Mouse (Mus musculus) liver, embryonic 13.5 days (tissue): ENCODE data around the gene Sptssa. TPM values are rescaled to one million over a fixed set of nuclear protein-coding genes. Genes with fewer than 3 reads are reported as not detected.
"Not testable (repeated sequence)": the region's sequence is repeated elsewhere in the genome, so short reads cannot be mapped to it uniquely, and the experiment has no call there.

Experiments
- ATAC-seq: fragments of 200-750 bp; cut with Nextera tagmentation; 2 replicates; pipeline ENCODE4 v1.8.0; 2017; ENCODE audit warnings: low read depth, mild to moderate bottlenecking, moderate number of reproducible peaks, moderate library complexity
- DNase-seq: peaks from one replicate; pipeline ENCODE4 v3.0.0; 2022
- H3K27ac ChIP-seq: fragments of 300-500 bp; sonication (generic); 2 replicates; pipeline ENCODE4 v1.5.1; 2015; ENCODE audit warnings: moderate library complexity, mild to moderate bottlenecking, inconsistent platforms
- H3K27me3 ChIP-seq: fragments of 300-500 bp; sonication (generic); 2 replicates; pipeline ENCODE4 v1.6.1; 2015; ENCODE audit warnings: mild to moderate bottlenecking, inconsistent platforms
- H3K36me3 ChIP-seq: fragments of 300-500 bp; sonication (generic); 2 replicates; pipeline ENCODE4 v1.6.1; 2015; ENCODE audit warnings: mild to moderate bottlenecking, inconsistent platforms
- H3K4me1 ChIP-seq: fragments of 300-500 bp; sonication (generic); replicated peaks from 2 replicates; pipeline ENCODE4 v1.6.1; 2015; ENCODE audit warnings: inconsistent platforms
- H3K4me2 ChIP-seq: fragments of 300-500 bp; sonication (generic); 2 replicates; pipeline ENCODE4 v1.6.1; 2015; ENCODE audit warnings: inconsistent platforms, mild to moderate bottlenecking, moderate library complexity
- H3K4me3 ChIP-seq: fragments of 300-500 bp; sonication (generic); replicated peaks from 2 replicates; pipeline ENCODE4 v1.5.1; 2015; ENCODE audit warnings: mild to moderate bottlenecking, inconsistent platforms
- H3K9ac ChIP-seq: fragments of 300-500 bp; sonication (generic); 2 replicates; pipeline ENCODE4 v1.6.1; 2015; ENCODE audit warnings: mild to moderate bottlenecking, inconsistent platforms
- H3K9me3 ChIP-seq: fragments of 300-500 bp; sonication (generic); replicated peaks from 2 replicates; pipeline ENCODE4 v1.6.1; 2016; ENCODE audit warnings: inconsistent platforms
- WGBS: fragments of 180-500 bp; shearing (Covaris S2); methylation state at CpG from one replicate; pipeline ENCODE4 v1.1.7; 2015; ENCODE audit not compliant: insufficient replicate concordance; 5-methylcytosine and 5-hydroxymethylcytosine counted together
- polyA plus RNA-seq: library from polyadenylated mRNA; unstranded; fragments of >200 nt; fragmentation: Nextera tagmentation; extraction: Ambion mirVana; gene quantifications from 2 replicates; pipeline ENCODE4 v1.2.1, GENCODE M21; 2015

Gene Sptssa
- polyA plus RNA-seq, 1 experiment from 2014 or later: 61.4 TPM

DNA sequence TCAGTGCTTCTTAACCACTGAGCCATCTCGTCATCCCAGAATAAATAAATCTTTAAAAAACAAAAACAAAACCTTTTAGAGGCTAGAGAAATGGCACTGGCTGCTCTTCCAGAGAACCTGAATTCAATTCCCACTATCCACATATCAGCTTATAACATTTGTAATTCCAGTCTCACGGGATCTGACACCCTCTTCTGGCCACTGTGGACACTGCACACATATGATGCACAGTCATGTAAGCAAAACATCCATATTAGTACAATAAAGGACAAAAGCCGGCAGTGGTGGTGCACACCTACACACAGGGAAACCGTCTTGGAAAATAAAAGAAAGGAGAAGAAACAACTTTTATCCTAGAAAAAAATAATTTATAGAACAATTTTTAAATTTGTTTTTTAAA lies 19.0 kb upstream of the Sptssa start:
- H3K36me3 ChIP-seq: peaks cover 63% of the 10 kb centered on the region
- H3K27ac ChIP-seq: no peak overlapping the region
- no peak overlapping the region for H3K4me2 ChIP-seq
- DNase-seq (no peak), ATAC-seq (no peak)
- H3K9ac ChIP-seq: no peak overlapping the region
- no peaks in the 10 kb centered on the region for H3K4me1 ChIP-seq
- H3K4me3 ChIP-seq: no peak overlapping the region
- WGBS: 85% methylated on average over 4 of the region's 4 CpGs
- H3K9me3 ChIP-seq: no peaks in the 10 kb centered on the region
- no peaks in the 10 kb centered on the region for H3K27me3 ChIP-seq

DNA sequence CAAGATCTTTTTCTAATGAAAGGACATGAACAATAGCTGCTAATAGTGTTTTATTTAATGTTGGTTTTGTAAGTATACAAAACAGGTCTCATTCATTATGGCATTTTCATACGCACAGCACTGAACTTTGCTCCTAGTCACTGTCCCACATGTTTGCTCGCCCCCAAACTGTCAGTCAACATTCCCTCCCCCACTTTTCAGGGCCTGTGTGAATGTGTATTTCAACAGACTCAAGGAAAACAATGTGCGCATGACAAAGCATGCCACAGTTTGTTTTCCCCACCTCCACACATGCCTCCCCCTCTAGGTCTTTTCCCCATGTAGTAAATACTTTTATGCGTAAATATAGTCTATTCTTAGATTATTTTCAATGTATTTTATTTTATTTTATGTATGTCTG lies 14.9 kb upstream of the Sptssa start:
- H3K9me3 ChIP-seq: no peaks in the 10 kb centered on the region
- ATAC-seq (peak; percentile 33; the same call in 1 of the 2 replicates), DNase-seq (no peak)
- no peaks in the 10 kb centered on the region for H3K4me1 ChIP-seq
- H3K4me2 ChIP-seq: no peak overlapping the region
- peak overlapping the region; percentile 58 for H3K27ac ChIP-seq
- H3K4me3 ChIP-seq: no peak overlapping the region
- no peaks in the 10 kb centered on the region for H3K27me3 ChIP-seq
- 78% methylated on average over 4 of the region's 4 CpGs for WGBS
- peaks cover 38% of the 10 kb centered on the region for H3K36me3 ChIP-seq
- no peak overlapping the region for H3K9ac ChIP-seq

DNA sequence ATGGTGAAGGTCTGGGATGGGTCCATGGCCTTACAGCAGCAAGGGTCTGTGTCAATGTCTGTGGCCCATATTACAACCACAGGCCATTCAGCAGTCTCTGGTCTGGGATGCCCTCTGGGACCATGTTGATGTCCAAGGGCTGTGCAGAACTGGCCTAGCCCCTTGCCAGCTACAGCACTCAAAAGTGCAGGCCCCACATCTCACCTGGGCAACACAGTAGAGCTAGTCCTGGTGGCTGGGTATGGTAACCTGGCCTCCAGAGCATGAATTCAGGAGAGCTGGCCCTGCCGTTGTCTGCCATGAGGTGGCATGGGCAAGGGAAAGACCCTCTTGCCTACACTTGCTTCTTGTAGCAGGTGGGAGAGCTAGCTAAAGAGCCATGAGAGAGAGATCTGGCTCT lies 11.8 kb upstream of the Sptssa start:
- Histone ChIP-seq H3K4me1 (no peaks in the 10 kb centered on the region), H3K36me3 (peaks cover 18% of the 10 kb centered on the region), H3K27ac (no peak overlapping the region), H3K27me3 (no peaks in the 10 kb centered on the region), H3K9me3 (no peaks in the 10 kb centered on the region), H3K4me2 (no peak overlapping the region), H3K4me3 (no peak overlapping the region), H3K9ac (no peak overlapping the region)
- DNase-seq: no peak
- WGBS: 91% methylated on average over 1 of the region's 1 CpGs
- no peak for ATAC-seq

DNA sequence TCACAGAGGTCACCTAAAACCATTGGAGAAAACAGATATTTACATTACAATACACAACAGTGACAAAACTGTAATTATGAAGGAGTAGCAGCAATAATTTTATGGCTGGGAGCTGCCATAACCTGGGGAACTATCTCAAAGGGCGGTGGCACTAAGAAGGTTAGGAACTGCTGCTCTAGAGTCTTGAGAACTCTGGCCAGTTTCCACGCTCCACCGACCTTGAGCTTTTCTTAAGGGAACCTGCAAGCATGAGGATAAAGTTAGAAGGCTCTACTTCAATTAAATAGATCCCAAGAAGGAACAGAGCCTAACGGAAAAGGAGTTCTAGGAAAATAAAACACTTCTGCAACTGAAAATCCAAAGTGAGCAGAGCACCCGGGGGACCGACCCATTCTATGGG lies 9.2 kb upstream of the Sptssa start:
- Histone ChIP-seq H3K4me3 (no peak overlapping the region), H3K4me2 (no peak overlapping the region), H3K9me3 (no peaks in the 10 kb centered on the region), H3K36me3 (no peaks in the 10 kb centered on the region), H3K27me3 (no peaks in the 10 kb centered on the region), H3K4me1 (no peaks in the 10 kb centered on the region), H3K9ac (no peak overlapping the region), H3K27ac (no peak overlapping the region)
- DNase-seq: no peak
- ATAC-seq: no peak
- WGBS: 72% methylated on average over 6 of the region's 6 CpGs

DNA sequence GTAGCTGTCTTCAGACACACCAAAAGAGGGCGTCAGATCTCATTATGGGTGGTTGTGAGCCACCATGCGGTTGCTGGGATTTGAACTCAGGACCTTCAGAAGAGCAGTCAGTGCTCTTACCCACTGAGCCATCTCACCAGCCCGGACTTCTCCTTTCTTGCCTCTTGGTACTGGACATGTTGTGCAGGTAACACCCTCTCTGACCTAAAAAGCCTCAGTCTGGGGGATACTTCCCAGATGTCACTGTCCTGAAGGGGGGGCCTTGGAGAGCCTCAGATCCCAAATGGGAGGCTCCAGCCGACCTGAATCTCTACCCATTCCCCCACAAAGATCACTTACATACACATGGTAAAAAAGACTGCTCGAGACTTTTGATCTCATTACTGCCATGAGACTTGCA lies 5.1 kb upstream of the Sptssa start:
- not testable (repeated sequence) for H3K27me3 ChIP-seq, H3K27ac ChIP-seq, H3K4me2 ChIP-seq, H3K36me3 ChIP-seq, H3K4me3 ChIP-seq, DNase-seq, ATAC-seq, H3K9ac ChIP-seq, H3K9me3 ChIP-seq
- 61% methylated on average over 5 of the region's 5 CpGs for WGBS
- H3K4me1 ChIP-seq: peaks cover 14% of the 10 kb centered on the region

DNA sequence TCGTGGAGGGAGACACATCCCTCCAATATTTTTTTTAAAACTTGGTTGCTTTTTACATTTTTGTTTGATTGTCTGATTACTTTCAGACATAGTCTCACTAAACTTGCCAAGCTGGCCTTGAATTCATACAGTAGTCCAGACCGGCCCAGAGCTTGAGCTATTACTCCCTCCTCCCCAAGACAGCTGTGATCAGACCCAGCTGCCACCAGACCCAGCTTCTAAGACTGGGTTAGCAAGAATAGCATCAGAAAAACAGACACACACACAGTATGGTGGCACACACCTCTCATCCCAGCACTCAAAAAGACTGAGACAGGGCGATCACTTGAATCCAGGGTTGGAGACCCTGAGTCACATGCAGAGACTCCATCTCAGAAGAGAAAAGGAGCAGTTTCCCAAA lies 3.5 kb upstream of the Sptssa start:
- Histone ChIP-seq H3K4me2 (no peak overlapping the region), H3K36me3 (no peaks in the 10 kb centered on the region), H3K4me1 (peaks cover 23% of the 10 kb centered on the region), H3K9ac (no peak overlapping the region), H3K27ac (no peak overlapping the region), H3K27me3 (no peaks in the 10 kb centered on the region), H3K4me3 (no peak overlapping the region), H3K9me3 (no peaks in the 10 kb centered on the region)
- no peak for ATAC-seq
- DNase-seq: no peak
- WGBS: 67% methylated on average over 3 of the region's 3 CpGs

DNA sequence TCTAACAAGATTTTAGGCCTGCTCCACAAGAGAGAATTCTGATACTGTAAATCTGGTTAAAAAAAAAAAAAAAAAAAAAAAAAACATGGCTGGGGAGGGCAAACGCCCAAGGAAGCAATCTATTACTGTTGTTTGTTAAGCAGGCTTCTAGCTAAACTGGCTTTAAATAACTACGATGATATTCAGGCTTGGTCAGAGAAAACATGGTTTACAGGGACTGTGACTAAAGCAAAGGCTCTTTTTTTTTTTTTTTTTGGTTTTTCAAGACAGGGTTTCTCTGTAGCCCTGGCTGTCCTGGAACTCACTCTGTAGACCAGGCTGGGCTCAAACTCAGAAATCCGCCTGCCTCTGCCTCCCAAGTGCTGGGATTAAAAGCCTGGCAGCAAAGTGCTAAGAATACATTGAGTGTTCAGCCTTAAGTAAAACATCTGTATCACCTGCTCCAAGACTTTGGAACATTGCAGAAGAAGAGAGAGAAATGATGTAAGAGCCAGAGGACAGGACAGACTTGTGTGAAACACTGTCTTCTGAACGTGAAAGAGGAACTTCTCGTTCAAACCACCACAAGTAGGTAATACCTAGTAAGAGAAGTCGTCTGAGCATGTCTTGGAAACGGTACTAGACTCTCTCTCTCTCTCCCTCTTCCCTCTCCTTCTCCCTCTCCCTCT lies 2.2 kb upstream of the Sptssa start:
- Histone ChIP-seq H3K4me1 (peaks cover 36% of the 10 kb centered on the region), H3K4me3 (no peak overlapping the region), H3K4me2 (no peak overlapping the region), H3K27ac (no peak overlapping the region), H3K27me3 (no peaks in the 10 kb centered on the region), H3K9me3 (no peaks in the 10 kb centered on the region), H3K9ac (no peak overlapping the region), H3K36me3 (no peaks in the 10 kb centered on the region)
- ATAC-seq: no peak
- 41% methylated on average over 7 of the region's 7 CpGs for WGBS
- DNase-seq: no peak

DNA sequence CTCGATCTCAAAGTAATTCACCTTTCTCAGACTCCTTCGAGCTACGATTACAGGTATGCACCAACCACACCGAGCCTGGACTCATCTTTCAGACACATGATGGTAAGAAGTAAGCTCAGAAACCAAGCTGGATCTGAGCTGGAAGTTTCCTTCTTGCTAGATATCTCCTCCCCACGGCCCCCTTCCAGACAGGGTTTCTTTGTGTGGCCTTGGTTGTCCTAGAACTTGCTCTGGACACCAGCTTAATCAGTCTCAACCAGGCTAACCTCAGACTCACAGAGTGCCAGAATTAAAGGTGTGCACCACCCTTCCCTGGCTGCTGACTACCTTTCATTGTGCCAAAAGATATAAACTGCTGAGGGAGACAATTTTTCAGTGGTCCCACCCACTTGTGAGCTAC lies 1.6 kb upstream of the Sptssa start:
- no peak overlapping the region for H3K9ac ChIP-seq
- H3K9me3 ChIP-seq: no peaks in the 10 kb centered on the region
- H3K27me3 ChIP-seq: no peaks in the 10 kb centered on the region
- H3K4me2 ChIP-seq: no peak overlapping the region
- ATAC-seq (no peak), DNase-seq (no peak)
- no peak overlapping the region for H3K4me3 ChIP-seq
- H3K4me1 ChIP-seq: peaks cover 40% of the 10 kb centered on the region
- H3K36me3 ChIP-seq: no peaks in the 10 kb centered on the region
- no peak overlapping the region for H3K27ac ChIP-seq
- WGBS: 78% methylated on average over 5 of the region's 5 CpGs

DNA sequence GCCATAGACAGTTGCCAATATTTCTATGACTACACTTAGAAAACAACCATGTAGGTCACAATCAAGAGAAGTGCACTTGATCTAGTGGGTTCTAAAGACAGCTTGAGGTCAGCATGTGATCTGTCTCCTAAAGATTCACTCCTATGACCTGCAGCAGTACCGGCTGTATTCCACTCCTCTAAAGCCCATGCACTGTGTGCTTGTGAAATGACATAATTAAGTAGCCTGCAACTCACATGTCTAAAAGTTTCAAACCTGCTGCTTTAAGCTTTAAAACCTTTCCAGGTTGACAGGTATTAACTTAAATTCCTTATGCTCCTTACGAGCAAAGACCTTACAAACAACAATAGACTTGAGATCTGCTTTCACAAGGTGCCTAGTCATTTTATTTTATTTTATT lies 853 bp upstream of the Sptssa start:
- WGBS: 54% methylated on average over 2 of the region's 2 CpGs
- peaks cover 48% of the 10 kb centered on the region for H3K4me1 ChIP-seq
- H3K27ac ChIP-seq: no peak overlapping the region
- DNase-seq (no peak), ATAC-seq (no peak)
- H3K4me2 ChIP-seq: peak overlapping the region; percentile 85
- peak overlapping the region; percentile 66; the same call in 1 of the 2 replicates for H3K9ac ChIP-seq
- H3K9me3 ChIP-seq: no peaks in the 10 kb centered on the region
- H3K36me3 ChIP-seq: no peaks in the 10 kb centered on the region
- peak overlapping the region; percentile 78 for H3K4me3 ChIP-seq
- no peaks in the 10 kb centered on the region for H3K27me3 ChIP-seq

DNA sequence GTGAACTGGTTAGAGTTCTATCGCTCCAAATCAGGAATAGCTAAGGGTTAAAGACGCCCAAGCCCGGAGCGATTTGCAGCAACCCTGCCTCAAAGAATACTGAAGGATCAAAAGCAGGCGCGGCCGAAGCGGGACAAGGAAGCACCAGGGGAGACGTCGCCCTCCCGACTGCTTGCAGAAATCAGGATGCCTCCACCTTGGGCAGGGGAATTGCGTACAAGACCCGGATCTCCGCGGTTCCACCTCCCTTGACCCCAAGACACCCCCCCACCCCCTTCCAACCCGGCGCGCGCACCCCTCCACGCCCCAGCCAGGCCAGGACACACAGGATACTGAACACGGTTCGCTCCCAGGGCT lies 356 bp downstream of the Sptssa start:
- peak overlapping the region; percentile 78 for H3K4me3 ChIP-seq
- peak; percentile 22 for ATAC-seq
- WGBS: under 1% methylated on average over 22 of the region's 22 CpGs
- peaks cover 53% of the 10 kb centered on the region for H3K4me1 ChIP-seq
- H3K36me3 ChIP-seq: 0 out of 2 replicates have a peak, but pooled peaks cover 3% of the 10 kb centered on the region
- H3K9me3 ChIP-seq: no peaks in the 10 kb centered on the region
- peak overlapping the region; percentile 85 for H3K9ac ChIP-seq
- H3K27ac ChIP-seq: peak overlapping the region; percentile 78
- DNase-seq: no peak
- H3K4me2 ChIP-seq: peak overlapping the region; percentile 85
- no peaks in the 10 kb centered on the region for H3K27me3 ChIP-seq

DNA sequence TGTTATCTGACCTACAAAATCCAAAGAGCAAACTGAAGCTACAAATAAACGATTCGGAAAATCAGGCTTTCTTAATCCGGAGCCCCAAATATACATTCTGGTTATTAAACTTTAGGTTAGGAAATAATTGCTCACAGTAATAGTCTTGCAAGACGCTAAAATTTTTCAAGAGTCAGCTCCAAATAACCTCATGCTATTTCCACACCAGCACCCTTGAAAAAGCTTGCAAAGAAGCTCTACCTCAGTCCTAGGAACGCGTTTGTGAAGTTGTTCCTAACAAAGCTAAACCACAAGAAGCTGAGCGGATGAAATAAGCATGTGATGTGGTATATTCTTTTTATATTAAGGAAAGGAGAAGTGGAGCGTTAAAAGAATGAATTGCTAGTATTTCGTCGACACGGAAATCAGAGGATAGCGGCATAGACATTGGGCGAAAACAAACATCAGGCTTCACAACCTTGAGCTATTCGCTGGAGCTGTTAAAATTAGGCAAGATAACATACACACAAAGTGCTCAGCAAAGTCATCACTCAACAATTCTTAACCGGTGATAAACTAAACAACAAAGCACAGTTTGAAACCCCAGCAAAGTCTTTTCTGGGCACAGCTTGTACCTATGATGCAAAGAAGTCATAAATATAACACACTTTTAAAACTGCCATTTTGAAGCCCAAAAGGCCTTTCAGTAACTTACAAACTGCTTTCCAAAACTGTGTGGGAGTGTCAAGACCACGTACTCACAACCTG lies 908 bp downstream of the Sptssa start:
- Histone ChIP-seq H3K36me3 (0 out of 2 replicates have a peak, but pooled peaks cover 6% of the 10 kb centered on the region), H3K9ac (peak overlapping the region; percentile 85), H3K4me1 (peaks cover 55% of the 10 kb centered on the region), H3K27me3 (no peaks in the 10 kb centered on the region), H3K9me3 (no peaks in the 10 kb centered on the region), H3K4me2 (peak overlapping the region; percentile 85), H3K27ac (peak overlapping the region; percentile 78), H3K4me3 (peak overlapping the region; percentile 78)
- 17% methylated on average over 16 of the region's 16 CpGs for WGBS
- ATAC-seq (no peak), DNase-seq (no peak)

DNA sequence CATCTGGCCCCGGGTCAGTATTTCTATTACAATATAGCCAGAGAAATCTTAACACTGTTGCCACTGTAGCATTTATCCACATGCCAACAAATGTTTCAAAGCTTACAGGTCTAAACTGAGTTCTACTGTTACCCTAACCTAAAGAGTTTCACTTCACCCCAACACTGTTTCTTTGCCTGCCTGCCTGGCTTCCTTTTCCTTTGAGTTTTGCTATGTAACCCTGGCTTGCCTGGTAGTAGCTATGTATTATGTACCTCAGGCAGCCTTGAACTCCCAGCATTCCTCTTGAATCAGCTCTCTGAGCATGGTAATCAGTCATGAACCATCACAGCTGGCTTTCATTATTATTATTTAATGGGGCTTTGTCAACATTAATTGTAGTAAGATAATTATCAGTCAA lies 1.6 kb downstream of the Sptssa start:
- H3K27me3 ChIP-seq: no peaks in the 10 kb centered on the region
- peak overlapping the region; percentile 85 for H3K4me2 ChIP-seq
- WGBS: 64% methylated on average over 1 of the region's 1 CpGs
- no peaks in the 10 kb centered on the region for H3K9me3 ChIP-seq
- peak overlapping the region; percentile 85 for H3K9ac ChIP-seq
- ATAC-seq (no peak), DNase-seq (no peak)
- peak overlapping the region; percentile 22 for H3K27ac ChIP-seq
- H3K36me3 ChIP-seq: 0 out of 2 replicates have a peak, but pooled peaks cover 8% of the 10 kb centered on the region
- peak overlapping the region; percentile 78 for H3K4me3 ChIP-seq
- H3K4me1 ChIP-seq: peaks cover 56% of the 10 kb centered on the region
